In the genomic region with DNA sequence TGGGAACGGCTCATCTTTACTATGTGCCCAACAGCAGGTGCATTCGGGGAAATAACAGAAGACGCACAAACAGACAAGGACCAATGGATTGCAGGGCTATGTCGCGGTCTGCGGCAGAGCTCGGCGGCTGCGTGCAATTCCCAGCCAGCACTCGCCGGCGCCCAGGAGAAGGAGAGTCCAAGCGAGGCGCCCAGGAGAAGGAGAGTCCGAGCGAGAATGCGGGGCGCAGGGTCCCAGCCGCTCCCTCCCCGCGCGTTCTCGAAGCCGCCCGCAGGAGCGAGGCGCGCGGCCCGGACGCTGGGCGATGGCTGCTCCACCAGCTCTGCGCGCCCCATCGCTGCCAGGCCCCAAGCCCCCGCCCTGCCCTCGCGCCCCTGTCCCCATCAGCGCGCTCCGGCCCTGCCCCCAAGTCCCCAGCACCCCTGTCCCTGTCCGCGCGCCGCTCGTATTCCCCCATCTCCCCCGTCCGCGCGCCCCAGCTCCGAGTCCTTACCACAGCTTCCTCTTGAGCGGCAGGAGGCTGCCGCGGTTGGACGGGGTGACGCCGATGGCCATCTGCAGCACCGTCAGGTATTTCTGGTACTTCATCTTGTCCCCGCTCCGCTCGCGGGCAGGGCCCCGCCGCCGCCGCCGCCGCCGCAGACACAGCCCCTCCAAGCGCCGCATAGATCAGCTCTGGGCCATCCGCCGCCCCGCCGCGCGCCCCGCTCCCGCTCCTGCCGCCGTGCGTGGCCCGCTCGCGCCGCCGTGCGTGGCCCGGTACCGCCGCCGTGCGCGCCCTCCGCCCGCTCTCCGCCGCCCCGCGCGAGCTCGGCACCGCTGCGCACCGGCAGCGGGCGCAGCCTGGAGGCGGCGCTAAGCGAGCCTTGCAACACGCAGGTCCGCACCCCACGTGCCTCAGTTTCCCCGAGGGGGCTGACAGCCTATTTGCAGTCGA, we compare ENCODE assay signal across 8 mouse cellular contexts. TPM values are rescaled to one million over a fixed set of nuclear protein-coding genes. Genes with fewer than 3 reads are reported as not detected.
DNase-seq lines count a peak whose midpoint lies in the region; ATAC-seq and TF ChIP-seq lines count a peak whose summit lies in the region.

Tjp1 (minus strand) TSS at position 711 of the 937 bp plus-strand sequence.

- H3K36me3 ChIP-seq in forebrain, postnatal 0 days (ENCODE audit: insufficient read depth), result no peaks in the 10 kb centered on the region
- H3K36me3 ChIP-seq in midbrain, embryonic 16.5 days (ENCODE audit: control insufficient read depth, insufficient read depth, low read length), result no peaks in the 10 kb centered on the region

- H3K9ac ChIP-seq in forebrain, postnatal 0 days, result peak within 1 kb of the TSS; percentile 82
- peak within 1 kb of the TSS; percentile 89 for H3K9ac ChIP-seq in midbrain, embryonic 16.5 days (ENCODE audit: low read depth, low read length)

- H3K4me1 ChIP-seq in forebrain, postnatal 0 days (ENCODE audit: insufficient read depth), result no peaks in the 10 kb centered on the region
- peaks cover 11% of the 10 kb centered on the region for H3K4me1 ChIP-seq in midbrain, embryonic 16.5 days (ENCODE audit: control insufficient read depth, insufficient read depth, low read length)

- peak within 1 kb of the TSS; percentile 76 for H3K4me2 ChIP-seq in forebrain, postnatal 0 days (ENCODE audit: low read depth)
- H3K4me2 ChIP-seq in midbrain, embryonic 16.5 days (ENCODE audit: low read length), result peak within 1 kb of the TSS; percentile 62

- peak; percentile 95 for ATAC-seq in forebrain, postnatal 0 days
- ATAC-seq in midbrain, embryonic 16.5 days, result peak; percentile 89

- peak; percentile 57 for TF ChIP-seq CTCF in forebrain, postnatal 0 days (IDR thresholded peaks at IDR 0.05; ENCODE audit: low read depth)

- peak within 1 kb of the TSS; percentile 79 for H3K27ac ChIP-seq in forebrain, postnatal 0 days (ENCODE audit: low read depth, low read length)
- H3K27ac ChIP-seq in midbrain, embryonic 16.5 days (ENCODE audit: low read length), result peak within 1 kb of the TSS; percentile 92

- intact Hi-C loops in heart, postnatal 36 days (cut with DNase I), result no loop called here
- intact Hi-C loops in left cerebral cortex, postnatal 14 days (cut with DNase I), result loop anchor here (5.0 kb wide), 1 partner anchor 90 kb away; no protein-coding TSS in a partner anchor

- H3K4me3 ChIP-seq in forebrain, postnatal 0 days (ENCODE audit: low read depth, low read length), result peak within 1 kb of the TSS; percentile 72
- peak within 1 kb of the TSS; percentile 80 for H3K4me3 ChIP-seq in midbrain, embryonic 16.5 days (ENCODE audit: low read depth, low read length)

- H3K27me3 ChIP-seq in forebrain, postnatal 0 days (ENCODE audit: insufficient read depth, low read length), result no peaks in the 10 kb centered on the region
- H3K27me3 ChIP-seq in midbrain, embryonic 16.5 days (ENCODE audit: control insufficient read depth, insufficient read depth, low read depth, low read length), result peaks cover 3% of the 10 kb centered on the region

- WGBS in forebrain, postnatal 0 days, result under 1% methylated on average over 112 of the region's 115 CpGs
- under 1% methylated on average over 82 of the region's 115 CpGs for WGBS in midbrain, embryonic 16.5 days

- no peaks in the 10 kb centered on the region for H3K9me3 ChIP-seq in forebrain, postnatal 0 days (ENCODE audit: low read length)
- no peaks in the 10 kb centered on the region for H3K9me3 ChIP-seq in midbrain, embryonic 16.5 days (replicated peaks; ENCODE audit: control insufficient read depth, low read length, poor library complexity, severe bottlenecking)

- DNase-seq in heart, adult 11 months, result peak; percentile 66
- no peak for DNase-seq in heart, adult 9 months (ENCODE audit: low spot score in 2 of 2)
- DNase-seq in cerebellum, adult 18-20 months, result peak; percentile 58 to 76
- DNase-seq in forebrain, postnatal 0 days, result peak; percentile 75
- DNase-seq in heart, postnatal 36 days, result no peak
- peak; percentile 59 to 65 for DNase-seq in left cerebral cortex, postnatal 14 days (ENCODE audit: low spot score in 2 of 2)
- DNase-seq in urinary bladder, postnatal 10 days (ENCODE audit: low spot score), result no peak

RNA-seq across cellular contexts. Expression of gene Tjp1, which starts in this region (rescaled TPM):
- total RNA-seq in forebrain, postnatal 0 days (2014; rRNA removed), result 41.2 and 64.4 TPM in 2 replicates
- 11.6 and 15.8 TPM in 2 replicates for polyA plus RNA-seq in forebrain, postnatal 0 days (2015; fragmentation: Nextera tagmentation; extraction: Ambion mirVana)
- total RNA-seq in heart, postnatal 36 days (2021), result 100 to 1,000 TPM; 110 to 116 TPM
- 100 to 1,000 TPM; 132 to 169 TPM for total RNA-seq in left cerebral cortex, postnatal 14 days (2021)
- 25.7 and 28.4 TPM in 2 replicates for polyA plus RNA-seq in midbrain, embryonic 16.5 days (2015; fragmentation: Nextera tagmentation; extraction: Ambion mirVana)

Comparison
In these comparisons a context has a peak if more than half of its experiments do, and no peak if none do; other contexts are left out.
1. DNase-seq: peak in heart, adult 11 months (single experiment), cerebellum, adult 18-20 months (2 of 2), forebrain, postnatal 0 days (single experiment) and left cerebral cortex, postnatal 14 days (2 of 2); none in heart, adult 9 months (0 of 2), heart, postnatal 36 days (0 of 2) and urinary bladder, postnatal 10 days (single experiment).